In genomic region chr2:30613574-30613973, GRCm38 (mm10) we compare ENCODE assay signal across 8 mouse cellular contexts. TPM values are rescaled to one million over a fixed set of nuclear protein-coding genes. Genes with fewer than 3 reads are reported as not detected.
DNase-seq lines count a peak whose midpoint lies in the region; ATAC-seq and TF ChIP-seq lines count a peak whose summit lies in the region.

No protein-coding gene starts in this region.

- H3K4me3 ChIP-seq in heart, embryonic 13.5 days = peak overlapping the region; percentile 37
- peak overlapping the region; percentile 24 for H3K4me3 ChIP-seq in kidney, embryonic 15.5 days (replicated peaks)
- H3K4me3 ChIP-seq in liver, adult 2 months (ENCODE audit: insufficient read depth, low read depth, low read length) = no peak overlapping the region

- DNase-seq in cerebellum, adult 11-12 months = peak; percentile 61
- DNase-seq in fibroblast of lung, adult 2 months (ENCODE audit: low read depth) = peak; percentile 64
- DNase-seq in liver, adult 2 months (ENCODE audit: extremely low read depth, low read depth, low spot score) = no peak
- peak; percentile 70 for DNase-seq in neural tube, embryonic 10.5 days (ENCODE audit: extremely low spot score, low spot score)
- peak; percentile 47 to 63 for DNase-seq in urinary bladder, postnatal 36 days (ENCODE audit: low spot score in 2 of 2)
- no peak for DNase-seq in thymus, postnatal 25 days

- peak overlapping the region; percentile 64 for H3K4me2 ChIP-seq in heart, embryonic 13.5 days
- H3K4me2 ChIP-seq in kidney, embryonic 15.5 days = peak overlapping the region; percentile 53

- peaks cover 19% of the 10 kb centered on the region for H3K4me1 ChIP-seq in heart, embryonic 13.5 days
- peaks cover 35% of the 10 kb centered on the region for H3K4me1 ChIP-seq in kidney, embryonic 15.5 days
- H3K4me1 ChIP-seq in liver, adult 2 months (ENCODE audit: control insufficient read depth, insufficient read depth, low read length) = peaks cover 2% of the 10 kb centered on the region

- H3K27ac ChIP-seq in heart, embryonic 13.5 days (replicated peaks) = peak overlapping the region; percentile 73
- peak overlapping the region; percentile 90 for H3K27ac ChIP-seq in kidney, embryonic 15.5 days
- no peak overlapping the region for H3K27ac ChIP-seq in liver, adult 2 months (replicated peaks; ENCODE audit: insufficient read depth, low read depth, low read length)

- no peaks in the 10 kb centered on the region for H3K79me2 ChIP-seq in liver, adult 2 months (ENCODE audit: control insufficient read depth, insufficient read depth, low read length)

- TF ChIP-seq POLR2A in liver, adult 2 months (IDR thresholded peaks at IDR 0.05; ENCODE audit: extremely low read depth, insufficient read depth, low read length) = no peak

- 0 out of 2 replicates have a peak, but pooled peaks have one; percentile 2 for TF ChIP-seq CTCF in liver, adult 2 months (IDR thresholded peaks at IDR 0.05; ENCODE audit: low read depth, low read length)

- H3K9me3 ChIP-seq in heart, embryonic 13.5 days = no peaks in the 10 kb centered on the region
- no peaks in the 10 kb centered on the region for H3K9me3 ChIP-seq in kidney, embryonic 15.5 days (replicated peaks)

- peak overlapping the region; percentile 75 for H3K9ac ChIP-seq in heart, embryonic 13.5 days
- peak overlapping the region; percentile 35; the same call in 1 of the 2 replicates for H3K9ac ChIP-seq in kidney, embryonic 15.5 days
- H3K9ac ChIP-seq in liver, adult 2 months (ENCODE audit: low read depth, low read length) = no peak overlapping the region

- no peaks in the 10 kb centered on the region for H3K36me3 ChIP-seq in heart, embryonic 13.5 days
- H3K36me3 ChIP-seq in kidney, embryonic 15.5 days = no peaks in the 10 kb centered on the region
- no peaks in the 10 kb centered on the region for H3K36me3 ChIP-seq in liver, adult 2 months (ENCODE audit: control insufficient read depth, insufficient read depth, low read length)

- H3K27me3 ChIP-seq in heart, embryonic 13.5 days (replicated peaks) = no peaks in the 10 kb centered on the region
- no peaks in the 10 kb centered on the region for H3K27me3 ChIP-seq in kidney, embryonic 15.5 days
- no peaks in the 10 kb centered on the region for H3K27me3 ChIP-seq in liver, adult 2 months (ENCODE audit: control insufficient read depth, insufficient read depth, low read length)

- ATAC-seq in heart, embryonic 13.5 days (ENCODE audit: extremely low read depth, insufficient number of reproducible peaks, low FRiP score, low TSS enrichment) = no peak
- ATAC-seq in kidney, embryonic 15.5 days (replicated peaks; ENCODE audit: low FRiP score) = peak; percentile 57

- WGBS in heart, embryonic 13.5 days = 2% methylated on average over 18 of the region's 18 CpGs
- WGBS in kidney, embryonic 15.5 days = under 1% methylated on average over 18 of the region's 18 CpGs
- 27% methylated on average over 18 of the region's 18 CpGs for WGBS in liver, adult 2 months

RNA-seq across cellular contexts. Expression of gene Cstad, which starts 18.7 kb away (rescaled TPM):
- 2.1 and 2.4 TPM in 2 replicates for polyA plus RNA-seq in heart, embryonic 13.5 days (2015; fragmentation: Nextera tagmentation; extraction: Ambion mirVana)
- 1.2 and 1.8 TPM in 2 replicates for polyA plus RNA-seq in kidney, embryonic 15.5 days (2015; fragmentation: Nextera tagmentation; extraction: Ambion mirVana)
- 0.46 TPM in 1 of 2 replicates, not detected in the other for total RNA-seq in liver, adult 2 months (2014; rRNA removed)
- not detected in 2 replicates for polyA plus RNA-seq in liver, adult 2 months (2012; rRNA removed)

Comparison
In these comparisons a context has a peak if more than half of its experiments do, and no peak if none do; other contexts are left out.
1. DNase-seq: peak in cerebellum, adult 11-12 months (single experiment), fibroblast of lung, adult 2 months (single experiment), neural tube, embryonic 10.5 days (single experiment) and urinary bladder, postnatal 36 days (2 of 2); none in liver, adult 2 months (single experiment) and thymus, postnatal 25 days (single experiment).